Mouse (Mus musculus): ENCODE measurements around the gene Prkar1b.

Gene Prkar1b

DNA sequence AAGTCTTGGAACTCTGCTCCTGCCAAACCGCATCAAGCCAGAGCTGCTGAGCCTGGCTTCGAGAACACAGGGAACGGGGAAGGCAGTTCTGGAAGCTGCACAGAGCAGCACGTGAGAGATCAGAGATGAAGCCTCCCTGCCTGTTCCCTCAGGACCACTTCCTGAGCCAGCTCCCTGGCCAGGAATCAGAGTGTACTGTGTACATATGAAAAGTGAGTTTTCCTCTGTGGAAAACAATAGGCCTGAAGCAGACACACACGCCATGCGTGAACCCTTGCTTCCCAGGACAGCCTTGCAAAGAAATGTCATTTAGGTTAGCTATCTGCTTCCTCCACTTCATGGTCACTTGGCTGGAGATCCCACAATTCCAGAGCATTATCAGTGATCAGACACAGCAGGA is 48.0 kb downstream of the Prkar1b start:
- DNase-seq (ENCODE audit: low spot score), result no peak

DNA sequence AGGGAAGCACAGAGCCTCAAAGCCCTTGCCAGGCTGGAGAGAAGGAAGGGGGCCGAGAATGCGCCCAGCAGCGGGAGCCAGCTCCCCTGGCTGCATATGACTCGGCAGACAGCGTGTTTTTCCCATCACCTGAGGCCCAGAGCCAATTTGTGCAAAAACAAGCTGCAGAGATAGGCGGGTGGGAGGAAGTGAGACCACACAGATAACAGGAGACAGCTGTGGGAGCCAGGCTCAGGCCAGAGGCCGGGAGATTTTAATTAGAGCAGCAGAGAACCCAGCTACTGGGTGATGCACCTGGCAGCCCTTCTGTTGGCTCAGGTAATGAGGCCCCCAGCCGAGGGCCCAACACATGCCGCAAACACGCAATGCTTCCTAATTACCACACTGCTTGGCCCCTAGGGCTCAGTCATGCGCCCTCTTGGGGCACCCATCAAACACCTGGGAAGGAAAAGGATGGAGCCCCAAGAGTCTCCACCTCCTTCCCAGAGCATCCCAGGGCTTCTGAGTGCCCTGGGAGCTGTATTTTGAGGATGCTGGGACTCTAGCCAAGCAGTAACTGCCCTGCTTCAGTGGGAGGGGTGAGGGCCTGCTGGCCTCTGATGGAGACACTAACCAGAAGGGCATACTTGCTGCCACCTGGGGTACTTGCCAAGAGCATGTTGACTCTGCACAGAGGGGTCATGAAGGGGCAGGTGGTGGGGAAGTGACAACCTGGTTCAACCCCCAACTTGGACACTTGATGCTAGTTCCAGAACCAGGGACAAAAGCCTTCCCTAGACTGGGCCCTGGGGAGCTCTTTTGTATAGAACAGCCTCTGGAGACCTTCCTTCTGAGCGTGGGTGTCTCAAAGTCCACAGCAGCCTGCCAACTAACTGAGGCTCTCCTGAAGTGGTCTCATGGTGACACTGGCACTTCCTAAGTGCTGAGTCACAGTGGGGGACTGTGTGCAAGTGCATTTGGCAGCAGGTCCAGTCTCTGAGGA is 50.5 kb downstream of the Prkar1b start:
- peak; percentile 33 for DNase-seq (ENCODE audit: low spot score)

DNA sequence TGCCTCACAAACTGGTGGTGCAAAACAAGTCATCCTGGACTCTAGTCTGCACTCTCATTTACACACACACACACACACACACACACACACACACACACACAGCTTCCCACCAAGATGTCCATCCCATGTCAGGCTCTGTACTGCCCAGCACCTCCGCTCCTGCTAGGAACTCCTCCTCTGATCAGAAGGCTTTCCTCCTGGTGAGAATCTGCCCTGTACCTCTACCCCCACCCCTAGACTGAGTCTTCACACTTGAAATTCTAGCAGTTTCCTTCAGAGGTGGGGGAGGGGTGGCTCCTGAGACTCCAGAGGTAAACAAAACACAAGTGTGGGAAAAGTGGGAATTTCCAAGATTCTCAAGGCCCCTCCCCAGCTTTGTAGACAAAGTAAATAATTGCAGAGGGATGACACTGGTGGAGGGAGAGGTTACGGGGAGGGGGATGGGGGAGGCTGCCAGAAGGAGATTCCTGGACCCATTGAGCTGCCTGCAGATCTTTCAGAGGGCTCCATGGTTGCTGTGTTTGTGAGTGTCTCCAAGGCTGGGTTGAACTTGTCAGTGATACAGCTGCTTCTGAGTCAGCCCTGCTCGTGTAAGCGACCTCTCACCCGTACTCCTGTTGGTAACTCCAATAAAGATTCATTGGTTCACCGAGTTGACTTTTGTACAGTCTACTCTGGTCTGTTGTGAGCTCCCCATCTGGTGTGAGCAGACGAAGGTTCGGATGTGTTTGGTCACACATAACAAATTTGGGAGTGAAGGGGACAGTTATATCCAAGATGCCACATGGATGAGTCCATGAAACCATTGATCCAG is 54.3 kb downstream of the Prkar1b start:
- DNase-seq (ENCODE audit: low spot score), result no peak

DNA sequence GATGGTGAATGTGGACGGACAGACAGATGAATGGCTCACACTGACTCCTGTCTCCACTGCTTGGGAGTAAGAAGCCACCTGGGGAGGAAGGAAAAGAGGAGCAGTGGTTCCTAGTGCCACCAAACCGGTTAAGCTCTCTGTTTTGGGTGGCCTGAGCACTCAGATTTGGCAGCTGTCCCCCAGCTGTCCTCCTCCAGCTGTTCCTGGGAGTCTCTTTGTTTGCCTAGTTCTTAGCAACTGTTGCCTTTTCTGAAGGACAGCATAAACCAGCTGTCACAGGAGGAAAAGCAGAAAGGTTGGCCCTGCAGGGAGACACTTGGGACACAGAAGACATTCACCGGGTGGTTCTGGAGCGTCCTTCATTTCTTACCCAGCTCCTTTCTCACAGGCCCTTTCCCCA is 56.3 kb downstream of the Prkar1b start:
- DNase-seq (ENCODE audit: low spot score), result no peak

DNA sequence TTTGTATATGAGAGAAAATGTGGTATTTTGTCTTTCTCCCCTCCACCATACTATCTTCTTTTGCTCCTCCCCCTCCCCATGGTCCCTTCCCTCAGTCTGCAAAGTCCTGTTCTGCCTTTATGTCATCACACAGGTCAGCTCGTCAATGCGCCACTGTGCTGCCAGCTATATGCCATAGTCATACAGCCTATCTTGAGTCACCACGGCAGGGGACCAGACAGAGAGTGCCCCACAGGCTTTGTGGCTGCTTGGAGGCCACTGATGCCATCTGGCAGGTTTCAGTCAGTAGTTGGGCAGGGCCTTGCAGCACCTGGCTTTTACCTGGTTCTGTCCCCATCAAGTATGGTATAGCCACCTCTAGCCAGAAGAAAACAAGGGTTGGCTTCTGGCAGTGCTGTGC is 58.1 kb downstream of the Prkar1b start:
- no peak for DNase-seq (ENCODE audit: low spot score)

DNA sequence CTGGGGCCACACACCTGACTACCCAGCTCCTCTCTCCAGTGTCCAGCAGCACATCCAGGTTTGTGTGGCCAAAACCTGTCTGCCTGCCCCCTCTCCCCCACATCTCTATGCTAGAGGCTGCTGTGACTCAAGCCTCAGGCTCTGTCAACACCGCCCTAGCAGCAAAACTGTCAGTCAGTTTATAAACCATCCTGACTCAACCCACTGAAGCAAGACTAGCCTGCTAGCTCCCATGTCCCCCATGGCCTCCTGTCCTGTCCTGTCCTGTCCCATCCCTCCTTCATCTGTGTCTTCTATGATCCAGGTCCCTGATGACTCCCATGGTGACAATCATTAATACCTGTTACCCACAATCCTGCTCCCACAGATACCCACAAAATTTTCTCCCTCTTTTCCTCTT is 59.6 kb downstream of the Prkar1b start:
- DNase-seq (ENCODE audit: low spot score), result no peak

DNA sequence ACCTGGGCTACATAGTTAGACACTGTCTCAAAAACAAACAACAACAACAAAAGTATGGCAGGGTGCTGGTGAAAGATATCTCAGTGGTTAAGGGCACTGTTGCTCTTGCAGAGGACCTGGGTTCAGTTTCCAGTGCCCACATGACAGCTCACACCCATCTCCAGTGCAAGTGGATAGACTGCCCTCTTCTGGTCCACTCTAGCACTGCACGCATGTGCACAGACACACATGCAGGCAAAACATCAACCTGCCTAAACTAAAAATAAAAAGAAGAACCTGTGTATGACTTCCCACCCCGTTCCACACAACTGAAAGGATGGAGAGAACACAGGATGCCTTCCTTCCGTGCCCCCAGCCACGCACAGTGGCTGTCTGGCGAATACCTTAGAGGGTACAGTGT is 61.6 kb downstream of the Prkar1b start:
- no peak for DNase-seq (ENCODE audit: low spot score)

DNA sequence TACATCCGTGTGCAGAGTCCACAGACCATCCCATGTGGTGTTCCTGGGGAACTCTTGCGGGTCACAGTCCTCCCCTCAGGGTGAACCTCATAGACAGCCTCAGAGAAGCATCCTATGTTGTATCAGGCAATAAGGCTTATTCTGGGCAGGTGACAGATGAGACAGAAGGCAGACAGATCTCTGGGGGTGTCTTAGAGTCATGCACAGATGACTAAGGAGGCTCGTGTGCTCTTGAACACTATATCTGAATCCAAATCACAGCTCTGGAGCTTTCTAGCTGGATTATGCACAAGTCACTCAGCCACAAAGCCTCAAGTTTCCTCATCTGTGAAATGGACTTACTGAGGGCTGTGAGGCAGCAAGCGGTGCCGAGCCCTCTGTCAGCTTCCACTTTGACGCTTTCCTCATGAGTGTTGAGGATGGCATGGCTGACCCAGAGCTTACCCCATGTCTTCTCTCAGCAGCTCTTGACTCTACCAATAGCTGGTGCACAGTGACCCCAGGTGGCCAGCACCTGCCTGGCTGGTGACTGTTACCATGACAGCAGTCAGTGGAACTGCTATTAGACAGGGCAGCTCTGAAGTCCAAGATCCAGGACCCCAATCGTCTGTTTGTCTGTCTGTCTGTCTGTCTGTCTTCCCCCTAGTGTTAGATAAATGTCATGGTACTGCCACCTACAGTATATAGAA is 64.8 kb downstream of the Prkar1b start:
- peak; percentile 52 for DNase-seq (ENCODE audit: low spot score)

DNA sequence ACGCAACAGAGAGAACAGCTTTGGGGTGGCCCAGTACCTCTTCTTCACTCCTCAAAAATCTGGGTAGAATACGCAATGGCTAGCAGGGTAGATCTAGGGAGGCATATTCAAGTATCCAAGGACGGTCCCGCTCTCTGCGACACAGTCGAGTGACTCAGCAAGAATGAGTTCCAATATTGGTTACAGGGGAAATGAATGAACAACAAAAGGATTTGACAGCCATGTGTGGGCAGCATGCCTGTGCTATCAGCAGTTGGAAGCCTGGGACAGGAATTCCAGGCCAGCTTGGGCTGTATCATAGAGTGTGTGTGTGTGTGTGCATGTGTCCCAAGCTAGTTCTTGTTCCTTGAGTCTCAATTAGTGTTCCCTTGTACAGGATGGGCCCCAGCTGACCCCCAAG is 65.5 kb downstream of the Prkar1b start:
- DNase-seq (ENCODE audit: low spot score), result no peak

DNA sequence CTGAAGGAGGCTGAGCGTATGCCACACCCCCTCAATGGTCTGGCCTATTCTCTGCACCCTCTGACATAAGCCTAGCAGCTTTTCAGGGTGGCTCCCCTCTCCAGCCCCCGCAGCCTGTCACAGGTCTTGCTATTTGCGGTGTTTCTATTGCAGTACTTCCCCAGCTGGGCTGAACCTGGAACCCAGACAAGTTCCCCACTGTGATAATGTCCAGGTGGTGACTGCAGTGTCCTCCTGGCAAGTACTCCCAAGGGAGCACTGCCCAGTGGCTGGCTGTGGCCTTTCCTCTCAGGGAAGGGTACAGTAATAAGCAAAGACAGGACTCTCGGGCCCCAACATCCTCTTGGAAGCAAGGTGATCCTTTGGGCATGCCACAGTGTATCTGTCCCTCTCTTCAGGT is 66.0 kb downstream of the Prkar1b start:
- DNase-seq (ENCODE audit: low spot score), result no peak

DNA sequence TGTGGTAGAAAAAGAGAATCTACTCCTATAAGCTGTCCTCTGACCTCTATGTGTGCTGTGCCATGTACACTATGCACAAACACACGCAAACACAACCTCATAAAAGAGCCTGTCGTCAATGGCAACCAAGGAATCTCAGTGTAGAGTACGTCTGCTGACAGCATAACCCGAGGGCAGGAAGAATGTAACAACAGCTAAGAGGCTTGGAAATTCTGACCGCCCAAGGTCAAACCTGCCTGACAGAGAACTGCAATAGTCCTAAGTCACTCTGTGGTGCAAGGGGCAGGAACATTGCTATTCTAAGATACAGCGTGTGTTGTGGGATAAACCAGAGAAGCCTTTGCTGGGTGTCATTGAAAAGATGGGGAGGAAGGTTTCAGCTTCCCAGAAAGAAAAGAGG is 68.4 kb downstream of the Prkar1b start:
- DNase-seq (ENCODE audit: low spot score), result no peak

DNA sequence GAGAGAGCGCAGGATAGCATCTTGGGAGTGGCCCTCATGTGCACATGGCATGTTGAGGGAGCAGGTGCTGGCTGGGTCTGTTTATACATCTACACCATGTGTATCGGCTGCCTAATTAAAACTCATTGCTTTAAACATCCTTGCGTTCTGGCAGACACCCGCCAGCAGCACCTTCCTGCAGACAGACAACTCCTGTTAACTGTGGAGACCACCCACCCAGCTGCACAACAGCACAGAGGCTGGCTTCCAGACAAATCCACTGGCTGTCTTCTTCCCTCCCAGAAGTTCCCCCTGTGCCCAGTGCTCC is 71.7 kb downstream of the Prkar1b start:
- DNase-seq (ENCODE audit: low spot score), result no peak

DNA sequence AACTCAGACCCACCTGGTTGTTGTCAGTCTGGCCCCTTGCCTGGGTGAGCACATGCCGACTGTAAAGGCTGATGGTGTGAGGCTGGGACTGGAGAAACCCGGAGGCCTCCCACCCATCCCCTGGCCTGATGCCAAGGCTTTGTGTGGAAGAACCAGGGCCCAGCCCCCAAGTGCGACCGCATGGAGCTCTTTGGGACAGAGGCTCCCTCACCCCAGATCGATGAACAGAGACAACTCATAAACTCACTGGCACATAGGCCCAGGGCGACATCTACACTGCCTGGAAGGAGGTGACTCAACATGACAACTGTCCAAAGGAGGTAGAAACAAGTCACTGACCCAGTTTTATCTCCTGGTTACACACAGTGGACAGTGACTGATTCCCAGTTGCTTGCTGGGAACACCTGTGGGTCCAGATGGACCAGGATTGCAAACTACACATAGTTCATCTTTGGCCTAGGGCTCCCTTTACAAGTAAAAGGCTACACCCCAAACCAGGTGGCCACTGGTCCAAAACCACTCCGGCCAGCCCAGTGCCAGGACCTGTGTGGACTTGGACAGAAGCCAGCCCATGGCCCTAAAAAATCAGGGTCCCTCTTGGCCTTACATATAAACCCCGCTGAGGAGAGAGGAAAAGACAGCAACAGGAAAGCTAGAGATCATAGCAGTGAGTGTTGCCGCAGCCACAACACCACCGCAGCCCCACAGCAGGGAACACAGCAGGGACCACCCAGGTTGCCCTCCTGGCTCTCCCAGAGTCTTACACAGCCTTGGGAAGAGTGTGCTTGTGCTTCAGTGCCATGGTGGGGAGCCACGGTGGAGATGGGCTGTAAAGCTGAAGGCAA is 72.3 kb downstream of the Prkar1b start:
- DNase-seq (ENCODE audit: low spot score), result no peak

DNA sequence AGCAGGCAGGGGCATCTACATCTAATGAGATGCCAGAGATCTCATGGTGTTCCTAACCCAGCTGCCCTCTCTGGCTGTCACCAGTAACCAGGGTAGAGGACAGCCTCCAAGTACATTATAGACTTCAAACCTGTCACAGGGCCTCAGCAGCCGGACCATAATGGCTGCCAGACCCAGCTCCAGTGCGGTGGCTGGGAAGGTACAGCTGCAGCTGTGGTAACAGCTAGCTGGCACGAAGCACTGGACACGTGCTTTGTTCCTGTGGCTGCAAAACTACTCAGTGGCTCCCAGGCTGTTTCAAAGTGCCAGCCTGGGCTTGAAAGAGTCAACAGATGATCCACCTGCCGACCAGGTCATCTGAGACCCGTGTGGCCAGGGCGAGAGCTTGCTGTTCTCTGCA is 73.4 kb downstream of the Prkar1b start:
- no peak for DNase-seq (ENCODE audit: low spot score)

DNA sequence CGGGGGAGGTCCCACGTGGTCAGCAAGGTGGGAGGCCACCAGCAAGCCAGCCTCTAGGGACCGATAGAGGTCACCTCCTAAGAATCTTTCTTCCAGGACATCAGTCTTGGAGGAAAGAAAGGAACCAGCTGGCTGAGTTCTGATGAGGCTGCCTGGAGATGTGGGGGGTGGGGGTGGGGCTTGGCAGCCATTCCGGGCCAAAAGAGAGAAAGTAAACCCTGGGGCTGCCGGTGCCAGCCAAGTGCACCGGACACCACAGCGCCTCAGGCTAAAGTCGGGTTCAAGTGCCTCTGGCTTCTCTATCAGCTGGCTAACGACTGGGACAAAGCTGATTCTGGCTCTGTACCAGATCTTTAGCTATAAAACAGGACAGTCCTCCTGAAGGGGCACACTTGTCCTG is 74.0 kb downstream of the Prkar1b start:
- DNase-seq (ENCODE audit: low spot score), result peak; percentile 22

DNA sequence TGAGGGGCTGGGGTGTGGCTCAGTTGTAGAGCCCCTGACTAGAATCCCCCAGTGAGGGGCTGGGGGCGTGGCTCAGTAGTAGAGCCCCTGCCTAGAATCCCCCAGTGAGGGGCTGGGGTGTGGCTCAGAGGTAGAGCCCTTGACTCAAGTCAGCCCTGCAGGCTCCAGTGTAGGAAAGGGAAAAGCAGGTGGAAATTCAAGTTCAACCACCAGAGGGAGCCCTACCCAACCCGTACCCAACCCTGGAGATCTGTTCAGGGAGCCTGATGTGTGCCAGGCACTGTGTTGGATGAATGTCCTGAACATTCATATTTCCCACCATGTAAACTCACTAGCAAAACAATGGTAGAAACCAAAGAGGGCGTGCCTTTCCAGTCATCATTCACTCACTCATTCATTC is 74.7 kb downstream of the Prkar1b start:
- DNase-seq (ENCODE audit: low spot score), result peak; percentile 73

DNA sequence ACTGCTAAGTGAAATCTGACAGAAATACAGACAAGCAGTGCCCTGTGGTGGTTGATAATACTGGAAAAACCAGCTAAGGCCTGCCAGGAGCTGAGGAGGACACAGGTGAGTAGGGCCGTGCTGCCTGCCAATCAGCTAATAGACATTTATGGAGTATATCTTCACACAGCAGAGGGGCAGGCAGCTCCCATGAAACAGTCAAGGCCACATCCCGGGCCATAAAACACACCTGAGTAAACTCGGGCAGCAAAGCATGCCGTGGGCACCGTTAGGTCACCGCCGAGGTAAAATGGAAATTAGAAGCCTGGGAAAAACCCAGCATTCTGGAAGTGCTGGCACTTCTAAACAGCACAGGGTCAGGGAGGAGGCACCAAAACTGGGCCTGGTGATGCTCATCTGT is 75.8 kb downstream of the Prkar1b start:
- DNase-seq (ENCODE audit: low spot score), result peak; percentile 16

DNA sequence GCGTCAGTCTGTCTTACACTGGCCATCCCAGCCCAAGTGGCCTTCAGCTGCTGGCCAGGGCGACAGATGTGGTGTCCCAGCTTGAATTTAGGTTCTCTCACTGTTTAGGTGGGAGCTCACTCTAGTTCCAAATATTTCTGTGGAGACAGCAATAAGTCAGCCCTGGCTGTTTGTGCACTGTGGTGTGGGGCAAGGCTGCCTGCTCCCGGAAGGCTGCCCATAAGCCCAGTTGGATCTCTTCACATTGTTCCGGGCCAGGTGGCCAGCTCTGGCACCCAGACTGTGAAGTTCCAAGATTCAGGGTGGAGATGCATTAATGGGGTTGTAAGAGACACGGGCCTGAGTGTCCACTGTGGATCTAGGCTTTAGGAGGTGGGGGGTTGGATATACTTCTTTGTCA is 76.9 kb downstream of the Prkar1b start:
- DNase-seq (ENCODE audit: low spot score), result no peak

DNA sequence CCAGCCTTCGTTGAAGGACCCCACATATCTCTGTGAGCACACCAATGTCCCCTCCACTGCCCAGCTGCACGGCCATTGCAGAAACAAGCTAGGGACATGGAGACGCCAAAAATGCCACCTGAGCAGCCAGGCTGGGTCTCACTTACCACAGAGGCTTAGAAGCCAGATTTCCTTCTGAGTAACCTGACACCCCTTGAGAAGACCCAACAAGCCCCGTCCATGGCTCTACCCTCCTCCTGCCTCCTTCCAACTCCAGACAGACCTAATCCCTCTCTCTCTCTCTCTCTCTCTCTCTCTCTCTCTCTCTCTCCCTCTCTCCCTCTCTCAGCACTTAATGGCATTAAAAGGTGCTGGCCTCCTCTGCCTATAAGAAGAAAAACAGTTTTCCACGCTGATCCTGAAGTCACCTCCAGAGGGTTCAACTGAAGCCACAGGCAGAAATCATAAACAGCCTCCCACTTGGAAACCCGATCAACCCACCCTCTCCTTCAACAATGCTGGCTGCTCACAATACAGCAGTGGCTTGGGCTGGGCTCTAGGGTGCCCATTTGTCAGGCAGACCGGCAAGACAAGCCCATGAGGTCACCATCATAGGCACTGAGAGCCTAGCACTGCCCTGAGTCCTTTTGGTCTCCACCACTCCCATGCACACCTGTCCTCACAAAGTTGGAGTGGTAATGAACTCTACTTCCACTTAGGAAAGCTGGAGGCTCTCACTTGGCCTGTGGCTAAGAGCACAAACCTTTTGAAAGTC is 82.8 kb downstream of the Prkar1b start:
- DNase-seq (ENCODE audit: low spot score), result no peak

DNA sequence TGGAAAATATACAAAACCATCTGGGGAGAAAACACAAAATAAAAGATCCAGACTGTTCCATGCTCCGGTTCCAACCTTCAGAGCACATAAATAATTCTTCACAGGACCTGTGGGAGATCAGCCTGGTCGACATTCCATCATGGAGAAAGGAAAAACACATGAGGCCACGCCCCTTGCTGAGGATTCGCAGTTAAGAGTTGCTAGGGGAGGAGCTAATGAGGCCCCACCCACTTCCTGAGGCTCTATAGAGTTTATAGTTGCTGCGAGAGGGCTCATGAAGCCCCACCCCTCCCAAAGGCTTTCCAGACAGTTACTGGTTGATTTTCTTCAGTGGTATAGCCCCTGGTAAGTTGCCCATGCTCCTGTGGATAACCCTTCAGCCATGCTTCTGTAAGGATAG is 85.2 kb downstream of the Prkar1b start:
- DNase-seq (ENCODE audit: low spot score), result no peak

DNA sequence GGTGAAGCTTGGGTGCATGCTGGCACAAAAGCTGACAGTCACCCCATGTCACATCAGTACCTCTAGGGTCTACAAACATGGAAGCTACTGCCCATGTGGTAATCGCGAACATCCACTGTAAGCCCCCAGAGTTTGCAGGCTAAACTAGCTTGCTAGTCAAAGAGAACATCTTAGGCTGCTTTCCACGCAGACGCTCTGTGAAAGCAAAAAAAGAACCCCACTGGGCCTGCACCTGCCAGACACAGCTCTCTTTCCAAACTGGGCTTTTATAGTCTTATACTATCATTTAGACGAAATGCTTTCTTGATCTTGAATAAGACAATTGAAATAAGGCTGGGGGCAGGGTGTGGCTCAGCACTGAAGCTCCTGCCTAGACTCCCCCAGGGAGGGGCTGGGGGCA is 88.1 kb downstream of the Prkar1b start:
- no peak for DNase-seq (ENCODE audit: low spot score)

Measured in urinary bladder, postnatal 14 days (tissue).